Mouse (Mus musculus) myocyte (in vitro differentiated cells): Measurements from ENCODE around the gene Pdgfra. TPM values are rescaled to one million over a fixed set of nuclear protein-coding genes. Genes with fewer than 3 reads are reported as not detected.

ENCODE experiments used
- H3K27me3 ChIP-seq: one replicate; pipeline ENCODE4 v1.6.1; 2011; ENCODE audit not compliant: control insufficient read depth, insufficient read depth, insufficient read length
- H3K36me3 ChIP-seq: one replicate; pipeline ENCODE4 v1.6.1; 2011; ENCODE audit not compliant: control insufficient read depth, insufficient read depth
- H3K4me2 ChIP-seq: one replicate; pipeline ENCODE4 v1.6.1; 2011; ENCODE audit warnings: low read depth, control low read depth
- H3K4me3 ChIP-seq: one replicate; pipeline ENCODE4 v1.5.1; 2011; ENCODE audit warnings: mild to moderate bottlenecking, control low read depth, moderate library complexity
- H3K79me2 ChIP-seq: one replicate; pipeline ENCODE4 v1.6.1; 2011; ENCODE audit not compliant: control insufficient read depth, insufficient read depth
- H3ac ChIP-seq: one replicate; pipeline ENCODE4 v1.6.1; 2011; ENCODE audit not compliant: control insufficient read depth, insufficient read length
- CEBPB ChIP-seq: IDR thresholded peaks from 2 replicates; pipeline ENCODE4 v1.6.1; 2011; ENCODE audit warnings: mild to moderate bottlenecking, moderate library complexity; ENCODE audit not compliant: poor library complexity, insufficient read depth, severe bottlenecking
- E2F4 ChIP-seq: IDR thresholded peaks from one replicate; pipeline ENCODE4 v1.6.1; 2011; ENCODE audit warnings: mild to moderate bottlenecking, control low read depth, moderate library complexity; ENCODE audit not compliant: insufficient read depth
- MAX ChIP-seq: IDR thresholded peaks from one replicate; pipeline ENCODE4 v1.6.1; 2011; ENCODE audit warnings: low read depth, mild to moderate bottlenecking, control low read depth
- MYOD1 ChIP-seq, 3 experiments: IDR thresholded peaks; one replicate each; pipeline ENCODE4 v1.6.1; 2011; ENCODE audit warnings: control low read depth in 2 of 3, low read depth in 2 of 3, mild to moderate bottlenecking in 2 of 3, moderate library complexity in 1 of 3; ENCODE audit not compliant: insufficient read length in 2 of 3, control insufficient read depth in 1 of 3
- MYOG ChIP-seq, 3 experiments: IDR thresholded peaks; one replicate each; pipeline ENCODE4 v1.6.1; 2011; ENCODE audit warnings: control low read depth in 2 of 3, low read depth in 2 of 3, mild to moderate bottlenecking in 2 of 3; ENCODE audit not compliant: insufficient read length in 2 of 3, control insufficient read depth in 1 of 3, insufficient read depth in 1 of 3
- POLR2A ChIP-seq: IDR thresholded peaks from one replicate; pipeline ENCODE4 v1.6.1; 2011; ENCODE audit warnings: low read depth, mild to moderate bottlenecking, control low read depth, moderate library complexity; ENCODE audit not compliant: insufficient read length
- POLR2AphosphoS2 ChIP-seq: IDR thresholded peaks from one replicate; pipeline ENCODE4 v1.6.1; 2011; ENCODE audit warnings: low read depth, control low read depth; ENCODE audit not compliant: insufficient read length
- REST ChIP-seq: IDR thresholded peaks from one replicate; pipeline ENCODE4 v1.6.1; 2011; ENCODE audit warnings: mild to moderate bottlenecking, control low read depth, moderate library complexity; ENCODE audit not compliant: insufficient read depth, insufficient read length
- SRF ChIP-seq: IDR thresholded peaks from one replicate; pipeline ENCODE4 v1.6.1; 2011; ENCODE audit warnings: low read depth; ENCODE audit not compliant: control insufficient read depth, insufficient read length
- TCF12 ChIP-seq: IDR thresholded peaks from one replicate; pipeline ENCODE4 v1.6.1; 2011; ENCODE audit warnings: mild to moderate bottlenecking, control low read depth; ENCODE audit not compliant: poor library complexity, insufficient read depth, severe bottlenecking
- TCF3 ChIP-seq: IDR thresholded peaks from one replicate; pipeline ENCODE4 v1.6.1; 2011; ENCODE audit warnings: low read depth, control low read depth; ENCODE audit not compliant: insufficient read length
- USF1 ChIP-seq: IDR thresholded peaks from one replicate; pipeline ENCODE4 v1.6.1; 2011; ENCODE audit warnings: low read depth, mild to moderate bottlenecking, control low read depth, moderate library complexity
- polyA plus RNA-seq: library from polyadenylated mRNA; unstranded; fragments of >200 nt; fragmentation: generic; extraction: Trizol; gene quantifications from one replicate; pipeline ENCODE4 v1.2.1, GENCODE M21; 2012; ENCODE audit warnings: missing spikeins

Pdgfra gene
- polyA plus RNA-seq, 1 experiment = 1.1 TPM

DNA sequence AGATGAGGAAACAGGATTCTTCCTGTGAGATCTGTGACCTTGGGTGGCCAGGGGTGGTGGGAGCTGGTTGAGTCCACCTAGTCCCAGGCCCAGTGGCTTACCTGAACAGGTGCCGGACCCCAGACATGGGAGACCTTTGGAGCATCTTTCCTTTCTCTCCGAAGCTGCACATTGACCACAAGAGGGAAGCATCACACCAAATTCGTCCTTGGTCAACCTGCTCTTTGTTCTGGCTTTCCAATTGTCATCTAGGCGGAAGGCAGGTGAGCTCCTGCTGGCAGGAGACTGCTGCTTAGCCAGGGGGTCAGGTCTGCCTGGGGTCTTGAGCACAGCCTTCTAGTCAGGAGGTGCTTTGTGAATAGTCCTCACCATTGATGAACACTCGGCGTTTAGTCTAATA, 62.4 kb downstream of the Pdgfra start:
- Histone ChIP-seq H3K79me2 (no peaks in the 10 kb centered on the region), H3K4me3 (no peak overlapping the region), H3K36me3 (no peaks in the 10 kb centered on the region), H3K4me2 (no peak overlapping the region), H3K27me3 (no peaks in the 10 kb centered on the region), H3ac (no peak overlapping the region)
- no peak for TF ChIP-seq POLR2A
- TF ChIP-seq REST = no peak
- no peak for TF ChIP-seq MYOD1 (IDR thresholded peaks at IDR 0.05; ENCODE audit: control insufficient read depth in 1 of 3, insufficient read length in 2 of 3, low read depth in 2 of 3)
- TF ChIP-seq TCF12 = no peak
- no peak for TF ChIP-seq POLR2AphosphoS2
- TF ChIP-seq MAX = no peak
- no peak for TF ChIP-seq E2F4
- no peak for TF ChIP-seq TCF3
- TF ChIP-seq MYOG (IDR thresholded peaks at IDR 0.05; ENCODE audit: control insufficient read depth in 1 of 3, insufficient read depth in 1 of 3, insufficient read length in 2 of 3, low read depth in 2 of 3) = no peak
- no peak for TF ChIP-seq USF1
- no peak for TF ChIP-seq SRF
- no peak for TF ChIP-seq CEBPB

DNA sequence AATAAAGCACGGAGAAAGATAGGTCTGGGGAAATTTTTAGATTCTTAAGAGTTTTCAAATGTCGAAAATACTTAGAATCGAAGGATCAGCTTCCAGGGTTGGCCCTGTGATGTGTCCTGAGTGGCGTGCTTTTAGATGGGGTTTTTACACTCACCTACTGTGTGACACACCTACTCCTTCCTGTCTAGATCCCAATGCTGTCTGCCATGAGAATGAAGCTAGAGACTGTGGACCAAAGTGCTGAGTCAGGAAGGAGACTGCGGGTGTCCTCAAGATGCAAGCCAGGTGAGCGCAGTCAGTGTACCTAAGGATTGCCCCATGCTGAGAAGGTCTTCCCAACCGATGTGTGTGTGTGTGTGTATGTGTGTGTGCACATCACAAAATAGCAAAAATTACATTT, 62.8 kb downstream of the Pdgfra start:
- no peaks in the 10 kb centered on the region for H3K27me3 ChIP-seq
- no peaks in the 10 kb centered on the region for H3K79me2 ChIP-seq
- H3K36me3 ChIP-seq = no peaks in the 10 kb centered on the region
- no peak for TF ChIP-seq MYOD1 (IDR thresholded peaks at IDR 0.05; ENCODE audit: control insufficient read depth in 1 of 3, insufficient read length in 2 of 3, low read depth in 2 of 3)
- TF ChIP-seq E2F4 = no peak
- TF ChIP-seq POLR2A = no peak
- TF ChIP-seq TCF3 = no peak
- no peak for TF ChIP-seq TCF12
- no peak overlapping the region for H3ac ChIP-seq
- H3K4me2 ChIP-seq = no peak overlapping the region
- H3K4me3 ChIP-seq = no peak overlapping the region

DNA sequence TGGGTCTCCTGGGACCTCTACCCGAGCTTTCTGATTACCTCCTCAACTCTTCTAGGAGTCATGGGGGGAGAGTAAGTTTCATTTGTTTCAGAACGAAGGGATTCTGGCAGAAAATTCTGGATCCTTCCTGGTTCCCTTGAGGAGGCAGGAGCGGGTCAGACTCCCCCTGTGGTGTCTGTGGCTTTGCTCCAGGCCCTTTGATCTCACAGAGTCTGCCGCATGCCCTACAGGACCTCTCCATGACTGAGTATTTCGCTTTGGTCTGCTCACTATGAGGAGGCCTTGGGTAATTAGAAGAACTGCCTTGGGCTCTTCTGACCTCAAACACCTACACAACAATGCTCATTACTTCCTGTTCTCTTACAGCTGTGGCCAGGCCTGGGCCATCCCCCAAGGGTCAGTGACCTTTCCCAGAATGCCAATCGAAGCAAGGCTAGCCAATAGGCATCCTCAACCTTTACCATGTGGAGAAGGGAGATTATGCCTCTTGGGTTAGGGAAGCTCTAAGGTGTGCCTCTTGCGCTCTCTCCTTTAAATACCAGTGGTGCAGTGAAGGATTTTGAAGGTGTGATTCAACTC, 63.7 kb downstream of the Pdgfra start:
- no peaks in the 10 kb centered on the region for H3K27me3 ChIP-seq
- no peak overlapping the region for H3K4me2 ChIP-seq
- TF ChIP-seq MYOG (IDR thresholded peaks at IDR 0.05; ENCODE audit: control insufficient read depth in 1 of 3, insufficient read depth in 1 of 3, insufficient read length in 2 of 3, low read depth in 2 of 3) (no peak), SRF (no peak), CEBPB (no peak), MYOD1 (IDR thresholded peaks at IDR 0.05; ENCODE audit: control insufficient read depth in 1 of 3, insufficient read length in 2 of 3, low read depth in 2 of 3) (no peak), REST (no peak), USF1 (no peak), POLR2AphosphoS2 (no peak), POLR2A (no peak), TCF12 (no peak), MAX (no peak), E2F4 (no peak)
- no peak overlapping the region for H3ac ChIP-seq
- no peaks in the 10 kb centered on the region for H3K36me3 ChIP-seq
- H3K4me3 ChIP-seq = no peak overlapping the region
- H3K79me2 ChIP-seq = no peaks in the 10 kb centered on the region

DNA sequence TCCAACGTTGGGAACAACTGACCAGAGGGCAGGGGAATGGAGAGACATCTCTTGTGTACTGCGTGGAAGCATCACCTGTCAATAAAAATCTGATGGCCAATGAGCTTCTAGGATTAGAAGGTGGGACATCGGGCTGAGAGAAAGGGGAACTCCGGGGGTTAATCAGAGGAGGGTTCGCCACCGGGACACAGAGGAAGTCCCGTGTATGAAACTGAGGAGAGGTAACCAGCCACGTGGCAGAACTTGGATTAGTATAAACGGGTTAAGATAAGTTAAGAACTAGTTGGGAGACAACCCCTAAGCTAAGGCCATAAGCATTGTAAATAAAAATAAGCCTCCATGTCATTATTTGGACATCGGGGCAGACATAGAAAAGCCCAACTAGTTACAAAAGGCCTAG, 69.5 kb downstream of the Pdgfra start:
- peaks cover 10% of the 10 kb centered on the region for H3K27me3 ChIP-seq
- no peak overlapping the region for H3K4me3 ChIP-seq
- no peaks in the 10 kb centered on the region for H3K79me2 ChIP-seq
- H3K36me3 ChIP-seq = no peaks in the 10 kb centered on the region
- no peak overlapping the region for H3K4me2 ChIP-seq
- TF ChIP-seq REST = no peak
- TF ChIP-seq TCF3 = no peak
- TF ChIP-seq MYOG (IDR thresholded peaks at IDR 0.05; ENCODE audit: control insufficient read depth in 1 of 3, insufficient read depth in 1 of 3, insufficient read length in 2 of 3, low read depth in 2 of 3) = no peak
- TF ChIP-seq POLR2AphosphoS2 = no peak
- TF ChIP-seq E2F4 = no peak
- TF ChIP-seq USF1 = no peak
- TF ChIP-seq TCF12 = no peak
- no peak for TF ChIP-seq SRF
- no peak for TF ChIP-seq POLR2A
- TF ChIP-seq MYOD1 (IDR thresholded peaks at IDR 0.05; ENCODE audit: control insufficient read depth in 1 of 3, insufficient read length in 2 of 3, low read depth in 2 of 3) = no peak
- TF ChIP-seq MAX = no peak
- TF ChIP-seq CEBPB = no peak
- H3ac ChIP-seq = no peak overlapping the region

DNA sequence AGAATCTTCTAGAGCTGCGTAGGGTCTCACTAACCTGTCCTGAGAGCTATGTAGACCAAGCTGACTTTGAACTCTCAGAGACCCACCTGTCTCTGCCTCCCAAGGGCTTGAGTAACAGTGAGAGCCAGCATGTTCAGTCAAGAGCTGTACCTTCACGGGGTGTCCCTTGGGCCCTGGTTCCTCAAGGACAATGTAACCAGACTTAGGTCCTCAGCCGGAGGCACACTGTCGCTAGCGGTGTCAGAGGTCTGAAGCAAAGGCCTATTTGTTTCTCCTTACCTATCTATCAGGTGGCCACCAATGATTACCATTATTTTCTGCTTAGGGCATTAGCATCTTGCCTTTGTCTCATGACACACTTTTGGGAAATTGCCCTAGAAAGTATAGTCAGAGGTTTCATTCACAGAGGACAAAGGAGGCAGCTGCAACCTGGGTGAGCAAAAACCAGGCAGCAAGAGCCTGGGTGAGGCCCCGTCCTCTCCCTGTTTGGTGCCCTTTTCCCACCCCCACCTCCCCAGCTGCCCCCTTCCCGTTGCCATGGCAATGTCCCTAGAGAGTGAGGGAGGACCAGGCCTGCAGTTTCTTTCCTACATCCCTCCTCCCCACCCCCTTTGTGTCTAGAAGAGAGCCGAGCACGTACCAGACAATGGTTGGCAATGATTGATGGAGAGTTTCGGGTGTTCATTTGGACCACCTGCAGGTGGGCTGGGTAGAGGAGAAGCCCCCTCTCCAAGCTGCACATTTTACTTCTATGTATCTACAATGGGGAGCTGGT, 70.6 kb downstream of the Pdgfra start:
- no peak overlapping the region for H3K4me3 ChIP-seq
- H3K36me3 ChIP-seq = no peaks in the 10 kb centered on the region
- no peaks in the 10 kb centered on the region for H3K79me2 ChIP-seq
- H3K27me3 ChIP-seq = peaks cover 10% of the 10 kb centered on the region
- TF ChIP-seq REST (no peak), USF1 (no peak)
- no peak overlapping the region for H3K4me2 ChIP-seq
- no peak overlapping the region for H3ac ChIP-seq
